Mouse (Mus musculus) small intestine, adult 2 months (tissue): ENCODE measurements around the gene Acap2.

ENCODE experiments used
- CTCF ChIP-seq: fragments of 200-500 bp; IDR thresholded peaks from 2 replicates; pipeline ENCODE4 v1.5.1; 2012; ENCODE audit warnings: low read depth, mild to moderate bottlenecking, control low read depth, inconsistent platforms, low read length, moderate library complexity, mixed read lengths; ENCODE audit not compliant: insufficient replicate concordance, insufficient read length; ENCODE audit errors: extremely low read depth
- POLR2A ChIP-seq: fragments of 200-500 bp; IDR thresholded peaks from 2 replicates; pipeline ENCODE4 v1.6.1; 2012; ENCODE audit warnings: low read depth, mild to moderate bottlenecking, control low read depth, inconsistent platforms, low read length, moderate library complexity

DNA sequence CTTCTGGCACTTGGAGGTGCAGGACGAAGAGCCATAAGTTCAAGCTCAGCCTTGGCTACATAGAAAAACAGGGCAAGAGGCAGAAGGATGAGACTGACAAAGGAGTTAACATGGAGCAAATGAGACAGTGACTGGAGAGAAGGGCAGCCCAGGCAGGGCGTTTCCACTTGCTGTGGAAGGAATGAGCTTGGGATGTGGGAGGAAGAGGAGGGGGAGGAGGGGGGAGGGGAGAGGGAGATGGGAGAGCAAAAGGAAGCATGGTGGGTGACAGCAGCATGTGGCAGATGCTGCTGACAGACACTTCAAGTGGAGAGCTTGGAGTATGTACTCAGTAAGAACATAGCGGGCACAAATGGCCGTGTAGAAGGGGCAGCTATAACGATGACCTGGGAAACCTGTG is 37.2 kb upstream of the Acap2 start:
- TF ChIP-seq POLR2A = no peak
- no peak for TF ChIP-seq CTCF
